Mouse (Mus musculus) stomach, postnatal 0 days (tissue): ENCODE measurements around the gene Ccm2.

ENCODE experiments used
- CTCF ChIP-seq: IDR thresholded peaks from 2 replicates; pipeline ENCODE4 v1.5.1; 2016; ENCODE audit warnings: antibody characterized with exemption, low read depth, mild to moderate bottlenecking, moderate library complexity
- EP300 ChIP-seq: optimal IDR thresholded peaks from 2 replicates; pipeline ENCODE3; 2016; ENCODE audit warnings: antibody characterized with exemption

DNA sequence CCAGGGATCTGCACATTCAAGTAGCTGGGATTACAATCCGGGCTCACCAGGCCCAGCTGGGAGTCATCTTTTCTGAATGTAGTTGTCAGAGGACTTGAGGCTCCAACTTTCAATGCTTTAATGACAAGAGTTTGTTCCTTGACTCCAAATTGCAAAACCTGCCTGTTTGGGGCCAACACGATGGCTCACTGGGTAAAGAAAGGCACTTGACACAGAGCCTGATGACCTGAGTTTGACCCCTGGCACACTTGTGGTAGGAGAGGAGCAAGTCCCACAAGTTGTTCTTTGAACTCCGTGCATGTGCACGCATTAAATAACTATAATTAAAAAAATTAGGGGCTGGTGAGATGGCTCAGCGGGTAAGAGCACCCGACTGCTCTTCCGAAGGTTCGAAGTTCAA lies 16.7 kb upstream of the Ccm2 start:
- no peak for TF ChIP-seq CTCF
- TF ChIP-seq EP300 = no peak
